Mouse (Mus musculus): ENCODE measurements around the gene Fn1.

The Fn1 gene

DNA sequence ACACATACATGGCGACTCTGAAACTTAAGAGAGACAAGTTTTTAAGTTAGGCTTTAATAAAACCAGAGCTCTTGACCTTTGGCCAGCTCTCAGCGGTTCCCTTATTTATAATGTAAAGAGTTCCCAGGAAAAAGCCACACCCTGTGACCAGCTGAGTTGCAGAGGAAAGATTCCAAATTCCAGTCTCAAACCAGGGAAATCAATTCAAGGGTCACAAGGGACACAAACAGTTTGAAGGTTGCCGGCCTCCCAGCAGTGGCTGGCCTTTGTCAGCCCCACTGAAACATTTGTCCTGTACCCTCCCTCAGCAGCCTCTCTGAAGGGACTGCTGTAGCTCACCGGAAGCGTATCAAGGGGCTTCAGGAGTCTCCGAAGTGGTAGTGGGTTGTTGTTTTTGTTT is 2.3 kb downstream of the Fn1 start:
- no peak for DNase-seq (ENCODE audit: low spot score in 2 of 2)

DNA sequence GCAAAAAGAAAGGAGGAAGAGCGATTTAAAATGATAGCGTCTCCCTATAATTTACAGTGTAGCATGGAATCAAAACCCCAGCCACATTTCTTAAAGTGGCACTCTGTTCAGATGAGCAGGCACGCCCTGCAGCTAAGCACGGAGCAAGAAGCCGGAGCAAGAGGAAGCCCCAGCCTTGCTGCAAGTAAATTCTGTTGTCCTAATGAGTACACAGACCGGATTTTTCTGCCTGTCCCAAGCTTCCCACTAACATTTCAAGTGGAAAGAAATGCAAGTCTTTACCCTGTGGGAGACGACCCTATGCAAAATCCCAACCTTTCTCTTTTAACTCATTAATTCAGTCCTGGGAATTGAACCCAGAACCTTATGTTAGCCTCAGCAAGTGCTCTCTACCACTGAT is 4.8 kb downstream of the Fn1 start:
- DNase-seq (ENCODE audit: low spot score in 2 of 2): no peak

DNA sequence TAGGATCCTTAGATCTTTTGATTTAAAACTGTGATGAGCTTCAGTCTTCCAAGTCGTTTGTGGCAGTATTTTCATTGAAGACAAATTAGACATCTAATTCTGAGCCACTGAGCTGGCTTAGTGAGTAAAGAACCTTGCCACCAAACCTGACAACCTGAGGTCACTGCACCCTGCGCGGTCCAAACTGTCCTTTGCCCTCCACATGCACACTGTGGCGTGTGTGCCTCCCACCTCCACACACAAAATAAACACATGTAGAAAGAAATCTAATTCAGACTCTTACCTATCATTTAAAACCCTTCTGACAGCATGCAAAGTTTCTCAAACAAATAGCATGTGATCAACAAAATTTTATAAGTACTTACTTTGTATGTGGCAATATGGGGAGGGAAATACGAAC is 6.2 kb downstream of the Fn1 start:
- DNase-seq (ENCODE audit: low spot score in 2 of 2): no peak

DNA sequence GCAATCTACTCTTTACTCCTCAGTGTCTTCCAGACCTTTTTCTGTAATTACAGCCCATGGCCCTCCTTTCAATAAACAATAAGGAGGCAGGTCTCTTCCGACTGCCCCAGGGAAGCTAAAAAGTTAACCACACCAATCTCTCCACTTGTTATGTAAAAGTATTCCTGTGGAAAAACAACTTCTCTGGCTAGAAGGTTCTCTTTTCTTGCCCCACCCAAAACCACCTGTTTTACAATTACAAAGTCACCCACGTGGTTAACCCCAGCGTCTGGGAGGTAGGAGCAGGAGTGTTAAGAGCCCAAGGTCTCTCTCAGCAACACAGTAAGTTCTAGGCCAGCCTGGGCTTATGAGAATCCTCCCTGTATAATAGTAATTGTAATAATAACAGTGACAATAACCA is 7.0 kb downstream of the Fn1 start:
- no peak for DNase-seq (ENCODE audit: low spot score in 2 of 2)

DNA sequence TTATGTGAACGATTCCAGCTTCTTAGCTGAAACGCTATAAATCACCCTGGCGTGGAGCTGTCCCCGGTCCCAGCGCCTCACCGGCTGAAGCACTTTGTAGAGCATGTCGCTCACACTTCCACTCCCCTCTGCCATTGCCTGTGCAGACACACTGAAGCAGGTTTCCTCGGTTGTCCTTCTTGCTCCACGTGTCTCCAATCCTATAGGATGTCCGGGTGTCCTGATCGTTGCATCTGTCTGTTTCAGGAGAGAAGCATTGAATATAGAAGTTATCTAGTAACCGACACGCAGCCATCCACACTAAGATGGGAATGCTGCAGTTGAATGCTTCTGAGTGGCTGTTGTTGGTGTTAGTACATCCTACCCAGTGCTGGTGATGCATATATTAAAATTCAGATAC is 7.5 kb downstream of the Fn1 start:
- DNase-seq (ENCODE audit: low spot score in 2 of 2): no peak

DNA sequence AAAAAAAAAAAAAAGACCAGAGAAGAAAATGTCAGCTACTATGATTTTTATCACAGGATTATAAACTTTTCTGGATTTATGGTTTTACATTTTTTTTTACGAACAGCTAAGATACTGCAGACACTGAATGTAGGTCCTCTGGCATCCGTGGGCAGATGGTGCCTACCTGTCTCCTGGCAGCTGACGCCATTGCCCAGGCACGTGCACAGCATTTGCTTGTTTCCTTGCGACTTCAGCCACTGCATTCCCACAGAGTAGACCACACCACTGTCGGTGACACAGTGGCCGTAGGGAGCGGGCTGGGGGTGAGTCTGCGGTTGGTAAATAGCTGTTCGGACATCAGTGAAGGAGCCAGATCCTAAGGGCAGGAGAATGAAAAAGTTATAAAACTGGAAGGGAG is 10.2 kb downstream of the Fn1 start:
- no peak for DNase-seq (ENCODE audit: low spot score in 2 of 2)

DNA sequence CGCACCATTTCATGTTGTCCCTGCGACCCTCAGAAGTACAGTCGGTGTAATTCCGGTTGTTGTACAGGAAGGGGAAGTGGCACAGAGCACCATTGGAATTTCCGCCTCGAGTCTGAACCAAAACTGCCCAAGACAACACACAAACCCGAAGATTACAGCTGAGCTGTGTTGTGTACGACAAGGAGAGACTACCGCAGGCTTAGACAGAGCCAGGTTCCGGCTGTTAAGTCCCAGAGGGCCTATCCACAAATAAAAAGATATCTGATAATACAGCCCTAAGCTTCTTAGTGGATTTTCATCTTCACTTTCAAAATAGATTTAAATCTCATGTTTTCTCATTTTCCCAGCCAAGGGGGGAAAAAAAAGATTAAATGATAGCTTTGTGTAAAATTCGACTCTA is 11.8 kb downstream of the Fn1 start:
- DNase-seq (ENCODE audit: low spot score in 2 of 2): no peak

DNA sequence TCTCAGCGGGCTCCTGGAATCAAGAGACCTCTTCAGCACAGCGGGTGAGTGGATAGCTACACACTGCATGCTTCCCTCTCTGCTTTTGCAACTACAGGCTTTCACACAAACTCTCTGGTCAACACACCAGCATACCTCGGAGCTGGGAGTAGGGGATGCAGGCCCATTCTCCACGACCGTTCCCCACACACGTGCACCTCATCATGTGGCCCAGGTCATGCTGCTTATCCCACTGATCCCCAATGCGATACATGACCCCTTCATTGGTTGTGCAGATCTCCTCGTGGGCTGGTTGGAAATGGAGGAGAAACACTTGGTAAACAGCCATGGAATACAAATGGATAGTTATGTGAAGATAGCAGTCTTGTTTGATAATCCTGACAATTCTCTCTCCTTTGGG is 12.8 kb downstream of the Fn1 start:
- no peak for DNase-seq (ENCODE audit: low spot score in 2 of 2)

DNA sequence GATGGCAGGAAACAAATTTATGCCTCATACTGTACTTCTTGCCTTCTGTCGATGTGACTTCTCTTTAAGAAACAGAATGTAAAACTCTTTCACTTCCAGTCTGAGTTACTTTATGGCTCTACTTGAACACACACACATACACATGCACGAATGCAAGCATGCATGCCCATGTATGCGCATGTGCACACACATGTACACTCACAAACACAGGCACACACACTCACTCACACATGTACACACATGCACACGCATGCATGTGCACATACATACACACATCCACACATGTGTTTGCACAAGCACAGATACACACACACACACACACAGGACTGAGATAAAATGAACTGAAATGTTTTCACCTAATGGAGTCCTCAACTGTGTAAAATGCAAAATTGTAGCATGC is 16.3 kb downstream of the Fn1 start:
- DNase-seq (ENCODE audit: low spot score in 2 of 2): no peak

DNA sequence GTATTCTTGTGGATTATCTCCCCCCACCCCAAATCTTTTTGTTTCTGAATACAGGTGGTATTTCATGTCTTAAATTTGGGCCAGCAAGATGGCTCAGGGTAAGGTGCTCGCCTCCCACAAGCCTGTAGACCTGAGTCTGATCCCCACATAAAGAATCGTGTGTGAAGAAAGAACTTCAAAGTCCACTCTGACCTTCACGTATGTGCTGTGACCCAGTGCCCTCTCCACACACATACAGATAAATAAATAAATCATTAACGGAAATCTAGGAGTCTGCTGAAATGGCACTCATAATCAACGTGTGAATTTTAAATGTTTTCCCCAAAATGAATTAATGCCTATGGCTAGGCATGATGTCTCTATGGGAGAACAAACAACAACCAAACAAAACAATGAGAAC is 16.9 kb downstream of the Fn1 start:
- DNase-seq (ENCODE audit: low spot score in 2 of 2): no peak

DNA sequence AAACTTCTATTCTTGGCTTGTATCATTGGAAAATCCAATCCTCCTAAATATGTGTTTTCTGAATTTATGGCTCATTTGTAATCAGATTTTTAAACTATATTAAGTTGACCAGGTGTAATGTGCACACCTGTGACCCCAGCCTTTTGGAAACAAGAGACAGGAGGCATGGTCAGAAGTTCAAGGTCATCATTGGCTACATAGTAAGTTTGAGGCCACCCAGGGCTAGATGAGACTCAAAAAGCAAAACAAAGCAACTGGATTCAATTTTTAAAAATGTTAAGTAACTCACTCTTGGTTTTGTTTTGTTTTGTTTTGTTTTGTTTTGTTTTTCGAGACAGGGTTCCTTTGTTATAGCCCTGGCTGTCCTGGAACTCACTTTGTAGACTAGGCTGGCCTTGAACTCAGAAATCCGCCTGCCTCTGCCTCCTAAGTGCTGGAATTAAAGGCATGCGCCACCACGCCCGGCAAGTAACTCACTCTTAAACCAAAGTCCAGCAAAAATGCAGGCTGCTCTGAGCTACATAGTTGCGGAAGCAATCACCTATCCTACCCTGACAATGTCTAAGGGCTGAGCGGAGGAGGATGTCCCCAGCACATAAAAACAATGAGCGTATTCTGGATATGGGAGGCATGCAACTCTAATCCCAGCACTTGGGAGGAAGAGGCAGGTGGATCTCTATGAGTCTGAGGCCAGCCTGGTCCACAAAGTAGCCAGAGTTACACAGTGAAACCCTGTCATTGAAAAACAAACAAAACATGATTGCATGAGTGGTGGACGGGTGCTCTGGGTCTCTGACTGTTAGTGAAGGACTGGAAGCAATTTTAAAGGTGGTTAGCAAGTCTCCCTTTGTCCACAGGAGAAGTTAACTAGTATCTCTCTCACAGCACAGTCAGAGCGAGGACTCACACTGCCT is 17.6 kb downstream of the Fn1 start:
- no peak for DNase-seq (ENCODE audit: low spot score in 2 of 2)

DNA sequence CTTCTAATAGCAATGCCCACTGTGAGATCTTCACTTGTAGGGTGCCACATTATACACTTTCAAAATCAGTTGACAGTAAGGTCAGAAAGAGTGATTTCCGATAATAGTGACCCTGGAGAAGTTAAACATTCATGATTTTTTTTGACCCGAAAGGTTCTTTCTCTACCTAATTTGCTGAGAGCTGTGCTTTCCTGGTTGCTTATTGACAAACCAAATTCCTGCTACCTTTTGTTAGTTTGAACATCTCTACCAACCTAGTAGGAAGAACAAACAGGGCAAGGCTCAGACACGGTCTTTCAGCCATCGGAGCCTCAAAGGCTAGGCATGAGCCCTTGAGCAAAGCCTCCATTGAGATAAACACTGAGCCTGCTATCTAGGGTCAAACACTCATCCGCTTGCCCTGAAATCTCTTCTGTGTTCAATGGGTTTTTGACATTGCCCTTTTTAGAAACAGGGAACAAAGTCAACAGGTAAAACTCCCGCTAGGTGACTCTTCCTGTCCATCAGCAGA is 18.5 kb downstream of the Fn1 start:
- no peak for DNase-seq (ENCODE audit: low spot score in 2 of 2)

DNA sequence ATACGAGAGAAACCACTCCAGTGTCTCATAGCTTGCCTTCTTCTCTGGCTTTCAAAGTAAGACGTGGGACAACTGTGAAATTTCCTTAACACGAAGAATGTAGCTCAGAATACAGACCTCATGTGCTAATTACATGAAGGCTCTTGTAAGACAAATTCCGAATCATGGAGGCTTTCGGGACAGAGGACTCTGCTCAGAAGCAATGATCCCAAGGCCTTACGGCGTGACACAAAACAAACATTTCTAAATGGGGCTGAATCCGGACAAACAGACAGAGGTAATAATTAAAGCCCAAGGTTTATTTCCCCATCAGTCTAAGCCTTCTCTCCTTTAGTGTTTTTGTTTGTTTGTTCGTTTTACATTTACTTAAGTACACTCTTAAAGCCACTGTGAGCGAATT is 20.6 kb downstream of the Fn1 start:
- DNase-seq (ENCODE audit: low spot score in 2 of 2): no peak

DNA sequence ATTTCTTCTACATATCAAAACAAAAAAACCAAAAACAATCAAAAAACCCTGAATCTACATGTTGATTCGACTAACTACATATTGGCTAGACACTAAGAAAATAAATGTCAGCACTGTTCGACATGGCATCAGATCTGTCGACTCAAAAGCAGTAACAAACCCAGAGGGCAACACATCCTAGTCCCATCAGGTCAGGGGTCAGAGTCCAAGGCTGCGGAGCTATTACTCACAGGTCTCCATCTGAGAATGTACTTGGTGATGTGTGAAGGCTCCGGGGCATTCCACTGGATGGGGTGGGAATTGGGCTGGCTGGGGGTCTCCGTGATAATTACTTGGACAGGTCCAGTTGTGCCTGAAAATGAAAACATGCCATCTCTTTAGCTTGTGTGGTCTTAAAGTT is 21.2 kb downstream of the Fn1 start:
- DNase-seq (ENCODE audit: low spot score in 2 of 2): no peak

DNA sequence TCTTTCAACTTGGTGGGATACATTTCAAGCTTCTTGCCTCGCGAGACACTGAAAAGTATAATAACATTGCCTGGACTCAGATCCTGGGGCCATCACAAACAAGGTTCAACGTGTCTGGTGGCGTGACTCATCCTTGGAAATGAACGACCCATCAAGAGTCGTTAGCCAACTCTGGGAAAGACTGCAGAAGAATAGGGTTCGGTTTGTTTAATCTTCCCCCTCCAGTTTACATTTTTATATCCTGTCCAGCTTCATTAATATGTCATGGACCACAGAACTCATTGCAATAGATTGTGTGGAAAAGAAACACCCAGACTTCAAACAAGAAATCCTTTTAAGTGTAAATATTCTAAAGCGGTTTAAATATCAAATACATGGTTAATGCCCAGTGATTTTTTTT is 22.8 kb downstream of the Fn1 start:
- DNase-seq (ENCODE audit: low spot score in 2 of 2): no peak

DNA sequence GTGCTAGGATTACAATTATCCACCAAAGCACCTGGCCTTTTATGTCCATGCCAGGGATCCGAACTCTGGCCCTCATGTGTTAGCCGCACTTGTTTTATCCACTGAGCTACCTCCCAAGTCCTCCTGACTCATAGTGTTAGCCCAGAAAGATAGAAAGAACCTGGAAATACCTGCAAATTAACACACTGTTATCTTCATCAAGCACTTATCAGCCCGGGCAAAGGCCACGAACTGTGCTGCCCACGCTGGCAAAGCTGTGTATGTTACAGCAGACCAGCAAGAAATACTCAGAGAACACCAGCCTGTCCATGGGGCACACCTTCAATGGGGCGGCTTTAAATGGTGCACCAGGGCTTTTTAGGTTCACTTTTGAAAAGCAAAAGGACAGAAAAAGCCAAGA is 29.4 kb downstream of the Fn1 start:
- DNase-seq (ENCODE audit: low spot score in 2 of 2): no peak

DNA sequence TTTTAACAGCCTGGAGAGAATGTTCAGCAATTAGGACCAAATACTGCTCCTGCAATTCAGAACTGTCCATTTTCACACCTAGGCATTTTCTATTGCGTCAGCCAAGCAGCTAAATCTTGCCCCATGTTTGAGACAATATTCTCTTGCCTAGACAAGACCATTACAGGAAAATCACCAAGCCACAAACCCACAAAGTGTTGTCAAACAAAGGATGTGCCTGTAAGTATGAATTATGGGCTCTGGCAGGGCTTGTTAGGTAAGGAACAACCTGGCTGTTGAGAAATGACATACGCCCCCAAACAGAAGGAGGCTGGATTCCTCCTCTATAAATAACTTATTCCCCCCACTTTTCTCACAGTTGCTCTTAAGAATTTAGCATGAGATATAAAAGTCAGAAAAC is 31.5 kb downstream of the Fn1 start:
- DNase-seq (ENCODE audit: low spot score in 2 of 2): no peak

DNA sequence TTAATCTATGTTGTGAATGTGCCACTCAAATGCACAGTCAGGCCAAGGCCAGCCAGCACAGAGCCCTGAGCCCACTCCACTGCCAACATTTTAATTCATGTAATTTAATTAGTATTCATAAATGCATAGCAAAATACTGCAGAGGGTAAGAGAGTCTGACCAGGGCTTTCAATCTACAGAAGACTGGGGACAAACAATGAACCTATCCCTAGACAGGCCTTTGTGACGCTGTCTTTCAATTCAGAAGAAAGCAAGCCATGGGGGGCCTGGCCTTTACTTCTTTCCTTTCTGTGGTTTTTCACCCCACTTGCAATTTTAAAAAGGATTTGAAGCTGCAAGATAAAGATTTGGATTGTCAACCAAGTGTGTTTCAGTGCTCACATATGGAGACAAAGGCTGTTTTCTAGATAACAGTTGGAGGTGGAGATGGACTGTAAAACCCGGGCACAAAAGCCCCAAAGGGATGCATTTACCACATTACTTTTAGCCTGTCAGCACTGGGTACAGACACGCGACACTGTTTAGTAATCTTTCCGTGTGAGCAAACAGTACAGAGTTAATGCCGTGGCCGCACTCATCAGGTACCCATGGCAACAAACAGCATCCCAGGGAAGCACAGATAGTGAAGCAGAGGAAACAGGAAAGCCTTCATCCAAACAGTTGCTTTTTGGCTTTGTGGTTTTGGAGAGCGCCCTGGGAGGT is 38.3 kb downstream of the Fn1 start:
- DNase-seq (ENCODE audit: low spot score in 2 of 2): no peak

DNA sequence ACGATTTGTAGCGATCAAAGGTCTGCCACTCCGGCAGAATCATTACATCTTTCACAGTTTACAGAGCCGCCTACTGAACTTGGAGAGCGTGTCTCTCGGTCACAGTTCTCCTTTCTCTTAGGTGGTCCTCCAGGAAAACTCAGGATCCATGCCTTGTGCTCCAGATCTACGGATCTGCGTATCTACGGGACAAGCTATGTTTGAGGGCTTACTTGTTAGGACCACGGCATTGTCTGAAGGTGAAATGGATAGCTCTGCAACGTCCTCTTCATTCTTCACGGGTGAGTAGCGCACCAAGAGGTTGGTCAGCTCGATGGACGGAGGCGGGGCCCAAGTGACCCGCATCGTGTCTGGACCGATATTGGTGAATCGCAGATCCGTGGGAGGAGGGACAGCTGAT is 40.7 kb downstream of the Fn1 start:
- DNase-seq (ENCODE audit: low spot score in 2 of 2): no peak

DNA sequence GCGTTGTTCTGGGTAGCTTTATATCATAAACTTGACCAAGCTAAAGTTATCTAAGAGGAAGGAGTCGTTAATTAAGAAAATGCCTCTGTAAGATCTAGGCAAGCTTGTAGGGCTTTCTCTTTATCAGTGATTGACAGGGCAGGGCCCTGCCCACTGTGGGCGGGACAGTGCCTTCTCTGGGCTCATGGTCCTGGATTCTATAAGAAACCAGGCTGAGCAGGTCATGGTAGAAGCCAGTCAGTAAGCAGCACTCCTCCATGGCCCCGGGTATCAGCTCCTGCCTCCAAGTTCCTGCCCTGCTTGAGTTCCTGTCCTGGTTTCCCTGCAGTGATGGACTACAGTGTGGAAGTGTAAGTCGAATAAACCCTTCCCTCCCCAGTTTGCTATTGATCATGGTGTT is 43.1 kb downstream of the Fn1 start:
- no peak for DNase-seq (ENCODE audit: low spot score in 2 of 2)

DNA sequence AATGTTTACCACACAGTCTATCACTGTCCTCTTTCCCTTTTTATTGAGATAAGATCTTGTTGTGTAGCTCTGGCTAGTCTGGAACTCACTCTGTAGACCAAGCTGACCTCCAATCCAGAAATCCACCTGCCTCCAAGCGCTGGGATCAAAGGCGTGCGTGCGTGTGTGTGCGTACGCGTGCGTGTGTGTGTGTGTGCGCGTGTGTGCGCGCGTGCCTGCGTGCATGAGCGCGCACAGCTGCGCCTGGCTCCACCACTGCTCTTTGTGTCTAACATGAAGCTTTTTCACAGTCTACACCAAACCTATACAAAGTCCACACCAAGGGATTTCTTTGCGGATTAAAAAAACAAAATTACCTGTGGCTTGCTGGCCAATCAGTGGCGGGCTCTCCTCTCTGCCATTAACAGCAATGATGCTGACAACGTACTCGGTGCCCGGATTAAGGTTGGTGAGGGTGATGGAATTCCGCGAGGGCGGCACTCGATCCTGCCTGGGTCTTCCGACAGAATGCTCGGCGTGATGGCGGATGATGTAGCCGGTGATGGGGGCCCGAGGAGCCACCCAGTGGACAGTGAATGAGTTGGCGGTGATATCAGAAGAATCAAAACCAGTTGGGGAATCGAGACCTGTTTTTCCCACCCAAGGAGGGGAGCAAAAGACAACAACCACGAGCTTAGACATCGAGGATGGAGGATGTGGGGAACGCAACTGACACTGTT is 43.8 kb downstream of the Fn1 start:
- DNase-seq (ENCODE audit: low spot score in 2 of 2): no peak

DNA sequence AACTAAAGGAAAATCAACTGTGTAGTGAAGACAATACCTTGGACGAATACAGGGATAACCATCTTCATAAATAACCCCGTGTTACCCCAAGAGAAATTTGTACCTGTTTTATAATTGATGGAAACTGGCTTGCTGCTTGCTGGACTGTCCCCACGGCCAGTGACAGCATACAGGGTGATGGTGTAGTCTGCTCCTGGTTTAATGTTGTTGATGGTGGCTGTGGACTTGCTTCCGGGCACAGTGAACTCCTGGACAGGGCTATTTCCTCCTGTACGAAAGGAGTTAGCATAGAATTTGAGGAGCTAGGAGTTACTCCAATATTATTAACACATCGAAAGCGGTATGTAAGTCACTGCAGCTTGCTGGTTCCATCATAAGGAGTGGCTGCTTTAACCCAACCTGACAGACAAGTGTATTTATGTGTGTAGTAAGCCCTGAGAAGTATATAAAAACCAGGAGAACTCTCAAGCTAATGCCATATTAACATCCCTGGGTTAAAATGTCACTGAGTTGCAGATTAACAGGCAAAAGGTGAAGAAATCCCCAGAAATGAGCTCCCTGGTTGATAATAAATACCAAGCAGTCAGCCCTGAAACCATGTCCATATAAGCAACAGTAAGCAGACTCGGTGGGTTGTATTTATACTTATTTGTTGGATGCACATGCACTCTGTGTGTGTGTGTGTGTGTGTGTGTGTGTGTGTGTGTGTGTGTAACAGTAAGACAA is 46.2 kb downstream of the Fn1 start:
- DNase-seq (ENCODE audit: low spot score in 2 of 2): no peak

All from frontal cortex, postnatal 10 days (tissue).